Mouse (Mus musculus) liver, postnatal 0 days (tissue): Measurements from ENCODE around the gene Pagr1b. TPM values are rescaled to one million over a fixed set of nuclear protein-coding genes. Genes with fewer than 3 reads are reported as not detected.

ENCODE experiments used
- ATAC-seq: fragments of 200-750 bp; cut with Nextera tagmentation; 2 replicates; pipeline ENCODE4 v1.8.0; 2017; ENCODE audit warnings: mild to moderate bottlenecking, moderate library complexity
- DNase-seq: peaks from one replicate; pipeline ENCODE4 v3.0.0-alpha.2; 2016
- H3K27ac ChIP-seq: fragments of 300-500 bp; sonication (generic); 2 replicates; pipeline ENCODE4 v1.5.1; 2014; ENCODE audit warnings: antibody characterized with exemption, moderate library complexity, mild to moderate bottlenecking, low read depth
- H3K27me3 ChIP-seq: fragments of 300-500 bp; sonication (generic); 2 replicates; pipeline ENCODE4 v1.6.1; 2014; ENCODE audit warnings: low read length, control low read depth, mixed read lengths; ENCODE audit not compliant: insufficient read depth
- H3K36me3 ChIP-seq: fragments of 300-500 bp; sonication (generic); replicated peaks from 2 replicates; pipeline ENCODE4 v1.6.1; 2014; ENCODE audit warnings: mild to moderate bottlenecking, control low read depth, low read length, moderate library complexity, mixed read lengths; ENCODE audit not compliant: insufficient read depth
- H3K4me1 ChIP-seq: fragments of 300-500 bp; sonication (generic); 2 replicates; pipeline ENCODE4 v1.6.1; 2014; ENCODE audit warnings: antibody characterized with exemption, mild to moderate bottlenecking, control low read depth; ENCODE audit not compliant: insufficient read depth
- H3K4me2 ChIP-seq: fragments of 300-500 bp; sonication (generic); 2 replicates; pipeline ENCODE4 v1.6.1; 2014; ENCODE audit warnings: low read depth, mild to moderate bottlenecking, low read length, moderate library complexity, mixed read lengths
- H3K4me3 ChIP-seq: fragments of 300-500 bp; sonication (generic); 2 replicates; pipeline ENCODE4 v1.5.1; 2014; ENCODE audit warnings: low read depth, low read length
- H3K9ac ChIP-seq: fragments of 300-500 bp; sonication (generic); replicated peaks from 2 replicates; pipeline ENCODE4 v1.6.1; 2014; ENCODE audit warnings: mild to moderate bottlenecking, moderate library complexity
- H3K9me3 ChIP-seq: fragments of 300-500 bp; sonication (generic); 2 replicates; pipeline ENCODE4 v1.6.1; 2016; ENCODE audit warnings: mild to moderate bottlenecking, control low read depth, low read length, mixed read lengths
- CTCF ChIP-seq: sonication (generic); IDR thresholded peaks from 2 replicates; pipeline ENCODE4 v1.5.1; 2016; ENCODE audit warnings: antibody characterized with exemption, low read depth
- EP300 ChIP-seq: IDR thresholded peaks from 2 replicates; pipeline ENCODE4 v1.6.1; 2016; ENCODE audit warnings: antibody characterized with exemption, low read depth, mild to moderate bottlenecking
- WGBS: fragments of 180-500 bp; shearing (Covaris S2); extraction: QIAGEN DNeasy Blood & Tissue Kit; methylation state at CpG from one replicate; pipeline ENCODE4 v1.1.7; 2014; ENCODE audit not compliant: insufficient replicate concordance; 5-methylcytosine and 5-hydroxymethylcytosine counted together
- polyA plus RNA-seq: library from polyadenylated mRNA; unstranded; fragments of >200 nt; fragmentation: Nextera tagmentation; extraction: Ambion mirVana; gene quantifications from 2 replicates; pipeline ENCODE4 v1.2.1, GENCODE M21; 2015

The Pagr1b gene
- polyA plus RNA-seq, 1 experiment from 2014 or later, result 0.26 TPM

DNA sequence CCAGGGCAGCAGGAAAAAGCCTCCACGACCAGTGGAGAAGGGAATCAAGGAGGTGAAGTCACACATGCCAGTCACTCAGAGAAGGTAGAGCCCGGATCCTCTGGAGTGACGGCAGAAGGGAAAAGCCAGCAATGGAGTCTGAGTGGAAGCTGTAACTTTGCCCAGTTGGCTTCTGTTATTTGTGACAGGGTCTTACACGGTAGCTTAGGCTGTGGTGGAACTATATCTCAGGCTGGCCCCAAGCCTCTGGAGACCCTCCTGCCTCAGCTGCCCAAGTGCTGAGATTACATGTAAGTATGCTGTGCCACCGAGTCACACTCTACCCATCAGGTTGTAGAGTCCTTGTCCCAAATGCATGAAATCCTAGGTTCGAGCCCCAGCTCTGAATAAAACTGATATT, 2.9 kb downstream of the Pagr1b start:
- H3K4me3 ChIP-seq, result peak overlapping the region; percentile 70
- H3K4me1 ChIP-seq, result peaks cover 48% of the 10 kb centered on the region
- H3K27ac ChIP-seq, result no peak overlapping the region
- no peaks in the 10 kb centered on the region for H3K9me3 ChIP-seq
- ATAC-seq (no peak), DNase-seq (no peak)
- H3K27me3 ChIP-seq, result no peaks in the 10 kb centered on the region
- no peak for TF ChIP-seq EP300
- no peak for TF ChIP-seq CTCF
- 88% methylated on average over 6 of the region's 6 CpGs for WGBS
- peak overlapping the region; percentile 84 for H3K4me2 ChIP-seq
- peak overlapping the region; percentile 73 for H3K9ac ChIP-seq
- H3K36me3 ChIP-seq, result peaks cover 8% of the 10 kb centered on the region; the same call in 1 of the 2 replicates

DNA sequence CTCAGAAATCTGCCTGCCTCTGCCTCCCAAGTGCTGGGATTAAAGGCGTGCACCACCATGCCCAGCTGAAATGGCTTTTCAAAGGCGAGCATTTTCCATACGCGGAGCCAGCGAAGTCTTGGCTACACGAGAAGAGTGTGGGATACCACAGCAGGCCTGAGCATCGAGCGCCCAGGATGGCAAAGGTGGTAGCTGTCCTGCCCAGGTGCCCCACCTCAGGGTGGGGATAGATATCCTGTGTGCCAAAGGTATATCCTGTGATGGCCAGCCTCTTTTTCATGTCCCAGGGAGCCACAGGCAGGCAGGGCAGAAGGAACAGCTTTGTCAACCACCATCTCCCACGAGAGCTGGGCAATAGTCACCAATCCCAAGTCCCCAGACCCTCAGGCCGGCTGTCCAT, 3.4 kb downstream of the Pagr1b start:
- H3K4me1 ChIP-seq, result peaks cover 52% of the 10 kb centered on the region
- TF ChIP-seq EP300 (no peak), CTCF (no peak)
- WGBS, result 86% methylated on average over 10 of the region's 10 CpGs

GRCm38 (mm10) chr7:127012374-127012773, 3.9 kb downstream of the Pagr1b start:
- Histone ChIP-seq H3K4me1 (peaks cover 51% of the 10 kb centered on the region), H3K36me3 (peaks cover 8% of the 10 kb centered on the region; the same call in 1 of the 2 replicates)
- no peak for ATAC-seq

More for the DNA sequence above, 3.4 kb downstream of the Pagr1b start:
- H3K4me2 ChIP-seq, result no peak overlapping the region
- H3K9me3 ChIP-seq, result no peaks in the 10 kb centered on the region
- no peak for ATAC-seq
- no peak overlapping the region for H3K4me3 ChIP-seq
- no peak overlapping the region for H3K27ac ChIP-seq
- no peaks in the 10 kb centered on the region for H3K27me3 ChIP-seq
- no peak overlapping the region for H3K9ac ChIP-seq
- H3K36me3 ChIP-seq, result peaks cover 8% of the 10 kb centered on the region; the same call in 1 of the 2 replicates
- DNase-seq, result no peak

GRCm38 (mm10) chr7:127011717-127012116, 4.6 kb downstream of the Pagr1b start:
- peaks cover 51% of the 10 kb centered on the region for H3K4me1 ChIP-seq
- H3K27me3 ChIP-seq, result no peaks in the 10 kb centered on the region
- DNase-seq (no peak), ATAC-seq (no peak)
- no peak for TF ChIP-seq EP300
- no peak for TF ChIP-seq CTCF
- no peak overlapping the region for H3K4me3 ChIP-seq
- H3K4me2 ChIP-seq, result no peak overlapping the region
- H3K9me3 ChIP-seq, result no peaks in the 10 kb centered on the region
- peak overlapping the region; percentile 11; the same call in 1 of the 2 replicates for H3K27ac ChIP-seq
- H3K36me3 ChIP-seq, result peaks cover 8% of the 10 kb centered on the region; the same call in 1 of the 2 replicates
- H3K9ac ChIP-seq, result no peak overlapping the region
- WGBS, result 96% methylated on average over 2 of the region's 2 CpGs

More at GRCm38 (mm10) chr7:127012374-127012773, 3.9 kb downstream of the Pagr1b start:
- H3K4me2 ChIP-seq, result no peak overlapping the region
- WGBS, result 87% methylated on average over 6 of the region's 6 CpGs
- no peak overlapping the region for H3K27ac ChIP-seq
- TF ChIP-seq CTCF, result no peak
- no peak for TF ChIP-seq EP300
- H3K9ac ChIP-seq, result no peak overlapping the region
- DNase-seq, result no peak
- H3K9me3 ChIP-seq, result no peaks in the 10 kb centered on the region
- no peak overlapping the region for H3K4me3 ChIP-seq
- no peaks in the 10 kb centered on the region for H3K27me3 ChIP-seq

GRCm38 (mm10) chr7:127011051-127011450, 5.2 kb downstream of the Pagr1b start:
- Histone ChIP-seq H3K9ac (no peak overlapping the region), H3K27me3 (no peaks in the 10 kb centered on the region), H3K4me1 (peaks cover 51% of the 10 kb centered on the region), H3K27ac (peak overlapping the region; percentile 11; the same call in 1 of the 2 replicates), H3K9me3 (no peaks in the 10 kb centered on the region), H3K36me3 (peaks cover 8% of the 10 kb centered on the region; the same call in 1 of the 2 replicates), H3K4me2 (no peak overlapping the region), H3K4me3 (no peak overlapping the region)
- WGBS, result 86% methylated on average over 2 of the region's 2 CpGs
- TF ChIP-seq EP300 (no peak), CTCF (no peak)
- ATAC-seq, result no peak
- DNase-seq, result no peak

- Histone ChIP-seq H3K4me2 (0 out of 2 replicates have a peak overlapping the region, but pooled peaks have one; percentile 1), H3K27ac (peak overlapping the region; percentile 94), H3K9ac (peak overlapping the region; percentile 52; the same call in 1 of the 2 replicates), H3K4me3 (no peak overlapping the region), H3K36me3 (peaks cover 4% of the 10 kb centered on the region; the same call in 1 of the 2 replicates), H3K4me1 (peaks cover 38% of the 10 kb centered on the region), H3K27me3 (no peaks in the 10 kb centered on the region), H3K9me3 (no peaks in the 10 kb centered on the region)
- ATAC-seq (no peak), DNase-seq (no peak)
- 77% methylated on average over 17 of the region's 17 CpGs for WGBS
- TF ChIP-seq EP300 (no peak), CTCF (no peak)
These were observed 6.8 kb downstream of the Pagr1b start for GRCm38 (mm10) chr7:127009307-127010085.
